Mouse (Mus musculus) G1E (cell line): ENCODE results near the gene Sox18. TPM values are rescaled to one million over a fixed set of nuclear protein-coding genes. Genes with fewer than 3 reads are reported as not detected.
A peak's percentile ranks its signal among the peaks of the same experiment; 100 is the strongest.

Experiments
- ATAC-seq: 2 replicates; pipeline ENCODE4 v1.8.0; 2016; ENCODE audit warnings: mild to moderate bottlenecking; ENCODE audit not compliant: insufficient number of reproducible peaks, poor library complexity, low FRiP score, severe bottlenecking; ENCODE audit errors: extremely low read depth
- DNase-seq: peaks from one replicate; pipeline ENCODE4 v3.0.0; 2012; ENCODE audit warnings: low spot score
- H3K27me3 ChIP-seq: 2 replicates; pipeline ENCODE4 v1.6.1; 2012; ENCODE audit warnings: mild to moderate bottlenecking, low read length, inconsistent platforms; ENCODE audit not compliant: insufficient read depth
- H3K36me3 ChIP-seq: replicated peaks from 2 replicates; pipeline ENCODE3; 2012; ENCODE audit warnings: mild to moderate bottlenecking, inconsistent platforms
- H3K4me1 ChIP-seq: 2 replicates; pipeline ENCODE4 v1.6.1; 2012; ENCODE audit warnings: low read depth, low read length, inconsistent platforms, mixed read lengths; ENCODE audit not compliant: insufficient read depth
- H3K4me3 ChIP-seq: 2 replicates; pipeline ENCODE4 v1.5.1; 2012; ENCODE audit warnings: low read depth, mild to moderate bottlenecking, inconsistent platforms, low read length, moderate library complexity, mixed read lengths
- H3K9me3 ChIP-seq: replicated peaks from 2 replicates; pipeline ENCODE4 v1.6.1; 2012; ENCODE audit warnings: inconsistent platforms
- CTCF ChIP-seq: IDR thresholded peaks from 2 replicates; pipeline ENCODE4 v1.5.1; 2012; ENCODE audit warnings: low read depth, low read length, inconsistent platforms, mixed read lengths
- GATA1 ChIP-seq: IDR thresholded peaks from 2 replicates; pipeline ENCODE4 v1.6.1; 2012; ENCODE audit warnings: borderline replicate concordance, low read length, inconsistent platforms, mixed read lengths
- GATA2 ChIP-seq: IDR thresholded peaks from 2 replicates; pipeline ENCODE4 v1.6.1; 2012; ENCODE audit warnings: low read depth, low read length, inconsistent platforms, borderline replicate concordance
- POLR2AphosphoS5 ChIP-seq: IDR thresholded peaks from 2 replicates; pipeline ENCODE4 v1.6.1; 2012; ENCODE audit warnings: low read depth, low read length, inconsistent platforms; ENCODE audit not compliant: insufficient replicate concordance
- TAL1 ChIP-seq: conservative IDR thresholded peaks from 2 replicates; pipeline ENCODE4 v1.6.1; 2012; ENCODE audit warnings: low read depth, low read length, inconsistent platforms, mixed read lengths
- polyA plus RNA-seq: library from polyadenylated mRNA; stranded (reverse); fragments of >175 nt; gene quantifications from 2 replicates; pipeline ENCODE4 v1.2.3, GENCODE M21; 2012
- total RNA-seq, 2 experiments: library from RNA; stranded (forward) in 1 of 2; stranded (reverse) in 1 of 2; fragments of 200-1000 nt in 1 of 2; fragments of >200 nt in 1 of 2; fragmentation: Nextera tagmentation in 1 of 2; gene quantifications; 2 replicates each; pipeline ENCODE4 v1.2.3; 2014 to 2017

Gene Sox18
- total and polyA plus RNA-seq, 3 experiments, result 0.05 TPM; not detected in 2

GRCm38 (mm10) chr2:181646626-181647472, 24.6 kb downstream of the Sox18 start:
- ATAC-seq (no peak), DNase-seq (no peak)
- H3K27me3 ChIP-seq, result no peaks in the 10 kb centered on the region
- TF ChIP-seq GATA2 (no peak), CTCF (no peak), TAL1 (no peak)
- H3K36me3 ChIP-seq, result peaks cover 96% of the 10 kb centered on the region
- no peaks in the 10 kb centered on the region for H3K9me3 ChIP-seq
- H3K4me3 ChIP-seq, result no peak overlapping the region
- H3K4me1 ChIP-seq, result no peaks in the 10 kb centered on the region

- ATAC-seq, result no peak
- no peaks in the 10 kb centered on the region for H3K4me1 ChIP-seq
- H3K27me3 ChIP-seq, result no peaks in the 10 kb centered on the region
- H3K9me3 ChIP-seq, result no peaks in the 10 kb centered on the region
- H3K4me3 ChIP-seq, result no peak overlapping the region
- TF ChIP-seq CTCF (no peak), GATA1 (no peak)
- DNase-seq, result no peak
- H3K36me3 ChIP-seq, result peaks cover 99% of the 10 kb centered on the region
Observed at GRCm38 (mm10) chr2:181645666-181646065, 25.8 kb downstream of the Sox18 start.

GRCm38 (mm10) chr2:181644361-181644760, 27.1 kb downstream of the Sox18 start:
- H3K4me3 ChIP-seq, result no peak overlapping the region
- H3K4me1 ChIP-seq, result no peaks in the 10 kb centered on the region
- ATAC-seq, result 0 out of 2 replicates have a peak, but pooled peaks have one; percentile 15
- no peaks in the 10 kb centered on the region for H3K27me3 ChIP-seq
- no peak for DNase-seq
- no peaks in the 10 kb centered on the region for H3K9me3 ChIP-seq
- no peak for TF ChIP-seq GATA1
- TF ChIP-seq CTCF, result peak; percentile 44; the same call in 1 of the 2 replicates
- H3K36me3 ChIP-seq, result peaks cover 99% of the 10 kb centered on the region

- ATAC-seq, result no peak
- H3K36me3 ChIP-seq, result peaks cover 92% of the 10 kb centered on the region
- H3K4me3 ChIP-seq, result no peak overlapping the region
- TF ChIP-seq TAL1 (no peak), CTCF (no peak), POLR2AphosphoS5 (no peak), GATA2 (no peak), GATA1 (no peak)
- no peaks in the 10 kb centered on the region for H3K27me3 ChIP-seq
- no peaks in the 10 kb centered on the region for H3K9me3 ChIP-seq
- H3K4me1 ChIP-seq, result no peaks in the 10 kb centered on the region
- no peak for DNase-seq
Observed at GRCm38 (mm10) chr2:181635865-181636264, 35.6 kb downstream of the Sox18 start.

- ATAC-seq (no peak), DNase-seq (no peak)
- Histone ChIP-seq H3K4me3 (no peak overlapping the region), H3K36me3 (peaks cover 92% of the 10 kb centered on the region), H3K4me1 (peaks cover 9% of the 10 kb centered on the region), H3K9me3 (no peaks in the 10 kb centered on the region), H3K27me3 (no peaks in the 10 kb centered on the region)
- TF ChIP-seq GATA2, result no peak
- no peak for TF ChIP-seq POLR2AphosphoS5
- TF ChIP-seq CTCF, result no peak
- TF ChIP-seq TAL1, result no peak
- TF ChIP-seq GATA1, result no peak
Observed at GRCm38 (mm10) chr2:181632624-181633023, 38.8 kb downstream of the Sox18 start.

GRCm38 (mm10) chr2:181628471-181628870, 43.0 kb downstream of the Sox18 start:
- Histone ChIP-seq H3K4me3 (no peak overlapping the region), H3K9me3 (no peaks in the 10 kb centered on the region), H3K4me1 (peaks cover 24% of the 10 kb centered on the region), H3K27me3 (no peaks in the 10 kb centered on the region), H3K36me3 (peaks cover 87% of the 10 kb centered on the region)
- ATAC-seq (no peak), DNase-seq (no peak)
- TF ChIP-seq TAL1 (no peak), GATA2 (no peak), CTCF (no peak), POLR2AphosphoS5 (no peak), GATA1 (no peak)
